Mouse (Mus musculus) lung, postnatal 0 days (tissue): ENCODE measurements around the gene Dnaja2. TPM values are rescaled to one million over a fixed set of nuclear protein-coding genes. Genes with fewer than 3 reads are reported as not detected.

Experiments
- ATAC-seq: fragments of 200-750 bp; cut with Nextera tagmentation; 2 replicates; pipeline ENCODE4 v1.8.0; 2017; ENCODE audit warnings: moderate library complexity
- DNase-seq: peaks from one replicate; pipeline ENCODE4 v3.0.0-alpha.2; 2016; ENCODE audit warnings: low spot score
- H3K27ac ChIP-seq: fragments of 300-500 bp; sonication (generic); 2 replicates; pipeline ENCODE4 v1.5.1; 2014; ENCODE audit warnings: antibody characterized with exemption, mild to moderate bottlenecking, low read length, mixed read lengths
- H3K27me3 ChIP-seq: fragments of 300-500 bp; sonication (generic); replicated peaks from 2 replicates; pipeline ENCODE4 v1.6.1; 2014; ENCODE audit warnings: low read length, mixed read lengths; ENCODE audit not compliant: insufficient read depth
- H3K36me3 ChIP-seq: fragments of 300-500 bp; sonication (generic); 2 replicates; pipeline ENCODE4 v1.6.1; 2014; ENCODE audit warnings: low read length, mixed read lengths; ENCODE audit not compliant: insufficient read depth
- H3K4me1 ChIP-seq: fragments of 300-500 bp; sonication (generic); 2 replicates; pipeline ENCODE4 v1.6.1; 2014; ENCODE audit warnings: antibody characterized with exemption, low read depth, low read length, mixed read lengths; ENCODE audit not compliant: insufficient read depth
- H3K4me2 ChIP-seq: fragments of 300-500 bp; sonication (generic); replicated peaks from 2 replicates; pipeline ENCODE4 v1.6.1; 2014; ENCODE audit warnings: low read depth, mild to moderate bottlenecking, low read length, moderate library complexity, mixed read lengths
- H3K4me3 ChIP-seq: fragments of 300-500 bp; sonication (generic); 2 replicates; pipeline ENCODE4 v1.5.1; 2014; ENCODE audit warnings: low read depth, low read length
- H3K9ac ChIP-seq: fragments of 300-500 bp; sonication (generic); replicated peaks from 2 replicates; pipeline ENCODE4 v1.6.1; 2014; ENCODE audit warnings: low read depth, mild to moderate bottlenecking
- H3K9me3 ChIP-seq: fragments of 300-500 bp; sonication (generic); 2 replicates; pipeline ENCODE4 v1.6.1; 2016; ENCODE audit warnings: low read length, mixed read lengths
- CTCF ChIP-seq: IDR thresholded peaks from 2 replicates; pipeline ENCODE4 v1.5.1; 2016; ENCODE audit warnings: antibody characterized with exemption, mild to moderate bottlenecking
- EP300 ChIP-seq: IDR thresholded peaks from 2 replicates; pipeline ENCODE4 v1.6.1; 2016; ENCODE audit warnings: antibody characterized with exemption, mild to moderate bottlenecking, control low read depth
- WGBS: fragments of 180-500 bp; shearing (Covaris S2); extraction: QIAGEN DNeasy Blood & Tissue Kit; methylation state at CpG from one replicate; pipeline ENCODE4 v1.1.7; 2014; 5-methylcytosine and 5-hydroxymethylcytosine counted together
- polyA plus RNA-seq: library from polyadenylated mRNA; unstranded; fragments of >200 nt; fragmentation: Nextera tagmentation; extraction: Ambion mirVana; gene quantifications from 2 replicates; pipeline ENCODE4 v1.2.1, GENCODE M21; 2015

Gene Dnaja2
- polyA plus RNA-seq, 1 experiment from 2014 or later: 95.7 TPM

DNA sequence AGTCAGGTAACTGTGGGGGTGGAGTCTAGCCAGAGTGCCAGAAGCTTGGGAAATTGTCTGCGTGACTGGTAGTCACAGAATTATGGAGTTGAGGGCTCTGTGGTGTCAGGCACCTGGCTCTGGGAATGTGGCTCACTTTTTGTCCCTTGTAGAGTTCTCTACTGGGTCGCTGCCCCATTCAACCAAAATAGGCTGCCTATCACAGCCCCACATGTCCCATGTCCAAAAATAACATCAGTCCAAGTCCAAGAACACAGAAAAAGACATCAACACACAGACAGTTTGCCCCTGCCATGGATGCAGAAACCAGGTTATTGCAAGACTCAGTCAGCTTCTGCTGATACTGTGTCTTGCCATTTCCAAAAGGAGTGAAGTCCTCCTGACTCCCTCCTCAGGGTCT, 33.5 kb upstream of the Dnaja2 start:
- Histone ChIP-seq H3K4me3 (no peak overlapping the region), H3K9ac (no peak overlapping the region), H3K27me3 (no peaks in the 10 kb centered on the region), H3K9me3 (no peaks in the 10 kb centered on the region), H3K4me1 (no peaks in the 10 kb centered on the region), H3K36me3 (no peaks in the 10 kb centered on the region), H3K4me2 (no peak overlapping the region), H3K27ac (no peak overlapping the region)
- no peak for ATAC-seq
- TF ChIP-seq EP300 (no peak), CTCF (no peak)
- 54% methylated on average over 2 of the region's 2 CpGs for WGBS
- no peak for DNase-seq

DNA sequence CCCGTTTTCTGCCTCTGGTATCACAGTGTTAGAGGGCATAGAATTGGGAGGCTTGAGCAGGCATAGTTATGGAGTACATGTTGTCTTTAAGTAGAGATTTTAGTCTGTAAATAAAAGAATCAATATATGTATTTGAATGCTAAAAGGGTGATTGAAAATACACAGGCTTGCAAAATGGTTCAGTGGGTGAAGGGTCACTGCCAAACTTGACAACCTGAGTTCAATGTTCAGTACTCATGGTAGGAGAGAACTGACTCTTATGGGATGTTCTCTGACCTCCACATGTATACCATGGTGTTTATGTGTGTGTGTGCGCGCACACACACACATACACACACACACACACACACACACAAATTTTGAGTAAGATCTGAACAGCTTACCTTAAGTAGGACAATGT, 22.5 kb upstream of the Dnaja2 start:
- Histone ChIP-seq H3K9me3 (no peaks in the 10 kb centered on the region), H3K27me3 (no peaks in the 10 kb centered on the region), H3K27ac (no peak overlapping the region), H3K4me3 (no peak overlapping the region), H3K4me2 (no peak overlapping the region), H3K9ac (no peak overlapping the region), H3K4me1 (no peaks in the 10 kb centered on the region), H3K36me3 (no peaks in the 10 kb centered on the region)
- ATAC-seq: no peak
- DNase-seq: no peak
- TF ChIP-seq EP300 (no peak), CTCF (no peak)
- WGBS: 89% methylated on average over 3 of the region's 3 CpGs

DNA sequence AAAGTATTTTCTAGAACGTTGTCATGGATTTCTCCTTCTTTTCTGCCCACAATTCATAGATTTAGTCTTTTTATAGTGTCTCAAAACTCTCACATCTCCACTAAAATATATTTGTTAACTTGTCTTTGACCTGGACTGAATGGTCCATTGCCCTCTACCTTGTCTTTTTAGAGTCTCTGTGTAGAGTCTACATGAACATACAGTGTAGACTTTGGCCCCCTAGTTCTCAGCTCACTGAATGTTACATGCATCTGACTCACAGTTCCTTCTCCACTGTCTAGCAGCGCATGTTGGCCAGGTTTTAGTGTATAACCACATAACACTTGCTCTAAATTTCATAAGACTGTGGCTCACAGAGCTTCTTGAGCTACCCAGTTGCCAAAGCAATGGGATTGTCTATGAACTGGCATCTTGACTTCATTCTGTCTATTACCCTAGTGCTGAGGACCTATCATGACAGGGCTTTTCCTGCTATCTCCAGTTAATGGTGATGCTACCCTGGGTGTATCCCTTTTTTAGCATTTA, 18.9 kb upstream of the Dnaja2 start:
- no peaks in the 10 kb centered on the region for H3K36me3 ChIP-seq
- ATAC-seq (no peak), DNase-seq (no peak)
- H3K27ac ChIP-seq: no peak overlapping the region
- no peak for TF ChIP-seq CTCF
- TF ChIP-seq EP300: no peak
- no peak overlapping the region for H3K9ac ChIP-seq
- H3K4me3 ChIP-seq: no peak overlapping the region
- H3K4me1 ChIP-seq: no peaks in the 10 kb centered on the region
- H3K4me2 ChIP-seq: no peak overlapping the region
- H3K27me3 ChIP-seq: no peaks in the 10 kb centered on the region
- no peaks in the 10 kb centered on the region for H3K9me3 ChIP-seq
- WGBS: 70% methylated on average over 2 of the region's 2 CpGs

DNA sequence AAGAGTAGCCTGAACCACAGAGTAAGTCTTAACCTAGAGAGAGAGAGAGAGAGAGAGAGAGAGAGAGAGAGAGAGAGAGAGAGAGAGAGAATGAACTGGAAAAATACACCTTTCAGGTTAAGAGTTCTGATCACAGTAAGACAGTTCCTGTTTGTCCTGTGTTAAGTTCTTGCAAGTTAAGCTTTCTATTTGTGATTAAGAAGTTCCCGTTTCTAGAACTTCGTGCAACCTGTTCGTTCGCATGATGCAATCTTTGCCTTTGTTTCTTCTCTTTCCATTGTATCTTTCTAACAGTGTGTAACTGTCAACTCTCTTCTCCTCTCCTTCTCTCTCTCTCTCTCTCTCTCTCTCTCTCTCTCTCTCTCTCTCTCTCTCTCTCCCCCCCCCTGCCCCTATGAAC, 15.3 kb upstream of the Dnaja2 start:
- no peaks in the 10 kb centered on the region for H3K9me3 ChIP-seq
- no peak overlapping the region for H3K4me3 ChIP-seq
- H3K4me2 ChIP-seq: no peak overlapping the region
- 73% methylated on average over 4 of the region's 4 CpGs for WGBS
- ATAC-seq: no peak
- TF ChIP-seq EP300: no peak
- no peak for TF ChIP-seq CTCF
- no peak for DNase-seq
- H3K4me1 ChIP-seq: no peaks in the 10 kb centered on the region
- no peaks in the 10 kb centered on the region for H3K36me3 ChIP-seq
- H3K27ac ChIP-seq: no peak overlapping the region
- no peaks in the 10 kb centered on the region for H3K27me3 ChIP-seq
- H3K9ac ChIP-seq: no peak overlapping the region

DNA sequence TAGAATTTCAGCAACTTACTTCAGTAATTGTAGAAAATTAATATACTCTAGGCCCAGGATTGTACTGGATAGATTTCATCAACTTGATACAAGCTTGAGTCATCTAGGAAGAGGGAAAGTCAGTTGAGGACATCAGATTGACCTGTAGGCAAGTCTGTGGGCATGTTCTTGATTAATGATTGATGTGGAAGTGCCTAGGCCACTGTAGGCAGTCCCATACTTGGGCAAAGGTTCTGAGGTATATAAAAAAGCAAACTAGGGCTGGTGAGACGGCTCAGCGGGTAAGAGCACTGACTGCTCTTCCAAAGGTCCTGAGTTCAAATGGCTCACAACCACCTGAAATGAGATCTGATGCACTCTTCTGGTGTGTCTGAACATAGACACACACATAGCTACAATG, 12.7 kb upstream of the Dnaja2 start:
- DNase-seq (no peak), ATAC-seq (no peak)
- no peak overlapping the region for H3K27ac ChIP-seq
- H3K9ac ChIP-seq: no peak overlapping the region
- H3K36me3 ChIP-seq: no peaks in the 10 kb centered on the region
- WGBS: 93% methylated on average over 2 of the region's 2 CpGs
- H3K9me3 ChIP-seq: no peaks in the 10 kb centered on the region
- H3K4me3 ChIP-seq: no peak overlapping the region
- no peaks in the 10 kb centered on the region for H3K27me3 ChIP-seq
- H3K4me2 ChIP-seq: no peak overlapping the region
- H3K4me1 ChIP-seq: no peaks in the 10 kb centered on the region
- TF ChIP-seq CTCF: no peak
- TF ChIP-seq EP300: no peak

DNA sequence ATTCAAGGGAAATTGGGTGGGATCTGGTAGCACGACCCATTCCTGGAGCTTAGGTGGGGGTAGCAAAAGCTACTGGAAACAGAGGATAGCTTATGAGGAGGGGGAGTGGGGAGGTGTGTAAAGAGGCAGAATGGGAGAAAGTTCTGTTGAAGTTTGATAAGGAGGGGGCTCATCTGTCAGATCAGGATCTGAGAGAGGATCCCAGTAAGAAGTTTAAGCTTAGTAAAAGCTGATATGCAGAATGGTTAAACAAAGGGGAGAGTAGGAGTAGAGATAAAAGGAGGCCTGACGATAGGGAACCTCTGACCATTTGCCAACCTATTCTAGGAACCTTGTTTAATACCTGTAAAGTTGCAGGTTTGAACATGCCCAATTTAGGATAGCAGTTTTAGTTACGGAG, 10.0 kb upstream of the Dnaja2 start:
- H3K4me3 ChIP-seq: no peak overlapping the region
- TF ChIP-seq CTCF: no peak
- H3K9me3 ChIP-seq: no peaks in the 10 kb centered on the region
- H3K27ac ChIP-seq: no peak overlapping the region
- H3K9ac ChIP-seq: no peak overlapping the region
- H3K36me3 ChIP-seq: no peaks in the 10 kb centered on the region
- WGBS: 70% methylated on average over 3 of the region's 3 CpGs
- no peak for ATAC-seq
- no peak for DNase-seq
- H3K27me3 ChIP-seq: no peaks in the 10 kb centered on the region
- no peak overlapping the region for H3K4me2 ChIP-seq
- no peaks in the 10 kb centered on the region for H3K4me1 ChIP-seq

DNA sequence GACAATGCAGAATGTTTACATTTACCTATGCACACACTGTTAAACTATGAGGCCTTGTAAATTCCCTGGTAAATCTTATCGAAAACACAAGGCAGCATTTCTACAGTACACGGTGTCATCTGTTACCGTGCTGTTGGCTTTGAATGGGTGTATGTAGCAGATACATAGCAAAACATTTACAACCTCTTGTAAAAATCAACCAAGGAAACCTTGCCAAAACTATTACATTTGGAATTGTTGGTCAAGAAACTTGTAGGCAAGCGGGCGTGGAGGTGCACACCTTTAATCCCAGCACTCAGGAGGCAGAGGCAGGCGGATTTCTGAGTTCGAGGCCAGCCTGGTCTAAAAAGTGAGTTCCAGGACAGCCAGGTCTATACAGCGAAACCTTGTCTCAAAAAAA, 8.2 kb upstream of the Dnaja2 start:
- Histone ChIP-seq H3K9me3 (no peaks in the 10 kb centered on the region), H3K4me2 (no peak overlapping the region), H3K27me3 (no peaks in the 10 kb centered on the region), H3K36me3 (no peaks in the 10 kb centered on the region), H3K4me1 (no peaks in the 10 kb centered on the region), H3K4me3 (no peak overlapping the region), H3K9ac (no peak overlapping the region), H3K27ac (no peak overlapping the region)
- TF ChIP-seq EP300: no peak
- no peak for TF ChIP-seq CTCF
- ATAC-seq (no peak), DNase-seq (no peak)
- WGBS: 91% methylated on average over 8 of the region's 8 CpGs
